Mouse (Mus musculus) midbrain, embryonic 10.5 days (tissue): Measurements from ENCODE around the gene Gpm6b. TPM values are rescaled to one million over a fixed set of nuclear protein-coding genes. Genes with fewer than 3 reads are reported as not detected.
A peak's percentile ranks its signal among the peaks of the same experiment; 100 is the strongest.

Experiments
- DNase-seq: peaks from one replicate; pipeline ENCODE4 v3.0.0-alpha.2; 2017; ENCODE audit warnings: low spot score
- H3K27ac ChIP-seq: fragments of 300-500 bp; sonication (generic); replicated peaks from 2 replicates; pipeline ENCODE4 v1.5.1; 2016; ENCODE audit warnings: mild to moderate bottlenecking
- H3K27me3 ChIP-seq: fragments of 300-500 bp; sonication (generic); 2 replicates; pipeline ENCODE4 v1.6.1; 2016; ENCODE audit warnings: low read depth, mild to moderate bottlenecking; ENCODE audit not compliant: poor library complexity, severe bottlenecking
- H3K36me3 ChIP-seq: fragments of 300-500 bp; sonication (generic); 2 replicates; pipeline ENCODE4 v1.6.1; 2016; ENCODE audit warnings: mild to moderate bottlenecking, moderate library complexity
- H3K4me1 ChIP-seq: fragments of 300-500 bp; sonication (generic); 2 replicates; pipeline ENCODE4 v1.6.1; 2016
- H3K4me3 ChIP-seq: fragments of 300-500 bp; sonication (generic); 2 replicates; pipeline ENCODE4 v1.5.1; 2016; ENCODE audit warnings: mild to moderate bottlenecking, moderate library complexity
- H3K9me3 ChIP-seq: fragments of 300-500 bp; sonication (generic); replicated peaks from 2 replicates; pipeline ENCODE4 v1.6.1; 2016; ENCODE audit warnings: mild to moderate bottlenecking
- WGBS: fragments of 180-500 bp; shearing (Covaris S2); methylation state at CpG from one replicate; pipeline ENCODE4 v1.1.7; 2016; 5-methylcytosine and 5-hydroxymethylcytosine counted together
- polyA plus RNA-seq: library from polyadenylated mRNA; unstranded; fragments of >200 nt; fragmentation: Nextera tagmentation; extraction: Ambion mirVana; gene quantifications from 2 replicates; pipeline ENCODE4 v1.2.1, GENCODE M21; 2016

Gene Gpm6b
- polyA plus RNA-seq, 1 experiment from 2014 or later: 61.2 TPM

DNA sequence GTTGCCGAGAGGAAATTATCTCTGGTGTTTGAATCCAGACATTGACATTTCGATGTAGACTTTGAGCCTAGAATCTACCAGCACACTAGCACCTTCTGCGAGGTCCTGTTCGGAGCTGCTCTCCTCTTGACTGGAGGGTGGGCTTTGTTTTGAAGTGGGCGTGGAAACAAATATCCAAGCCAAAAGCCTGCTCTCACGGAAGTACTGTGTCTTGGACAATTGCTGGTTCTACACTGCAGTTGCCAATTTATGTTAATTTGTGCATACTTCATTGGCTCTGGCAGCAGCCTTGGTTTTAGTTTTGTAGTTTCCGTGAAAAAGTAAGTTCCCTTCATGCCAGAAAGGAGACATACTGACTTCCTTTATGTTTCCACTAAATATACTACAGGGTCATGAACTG lies 2.0 kb downstream of the Gpm6b start:
- 80% methylated on average over 7 of the region's 7 CpGs for WGBS
- Histone ChIP-seq H3K4me3 (no peak overlapping the region), H3K27ac (no peak overlapping the region), H3K9me3 (0 out of 2 replicates have a peak, but pooled peaks cover 4% of the 10 kb centered on the region), H3K27me3 (peaks cover 100% of the 10 kb centered on the region), H3K36me3 (no peaks in the 10 kb centered on the region), H3K4me1 (peaks cover 5% of the 10 kb centered on the region; the same call in 1 of the 2 replicates)
- no peak for DNase-seq

- peaks cover 5% of the 10 kb centered on the region; the same call in 1 of the 2 replicates for H3K4me1 ChIP-seq
- H3K36me3 ChIP-seq: no peaks in the 10 kb centered on the region
- 0 out of 2 replicates have a peak, but pooled peaks cover 4% of the 10 kb centered on the region for H3K9me3 ChIP-seq
- WGBS: 58% methylated on average over 4 of the region's 4 CpGs
- DNase-seq: no peak
- H3K27ac ChIP-seq: no peak overlapping the region
- H3K4me3 ChIP-seq: no peak overlapping the region
- peaks cover 100% of the 10 kb centered on the region for H3K27me3 ChIP-seq
Measured at GRCm38 (mm10) chrX:166243261-166243885, 4.7 kb downstream of the Gpm6b start.

GRCm38 (mm10) chrX:166271489-166271888 lies 32.8 kb downstream of the Gpm6b start:
- Histone ChIP-seq H3K4me1 (peaks cover 9% of the 10 kb centered on the region), H3K27me3 (peaks cover 79% of the 10 kb centered on the region), H3K27ac (peak overlapping the region; percentile 28; the same call in 1 of the 2 replicates), H3K9me3 (no peaks in the 10 kb centered on the region), H3K4me3 (no peak overlapping the region), H3K36me3 (no peaks in the 10 kb centered on the region)
- 43% methylated on average over 1 of the region's 1 CpGs for WGBS
- peak; percentile 11 for DNase-seq

DNA sequence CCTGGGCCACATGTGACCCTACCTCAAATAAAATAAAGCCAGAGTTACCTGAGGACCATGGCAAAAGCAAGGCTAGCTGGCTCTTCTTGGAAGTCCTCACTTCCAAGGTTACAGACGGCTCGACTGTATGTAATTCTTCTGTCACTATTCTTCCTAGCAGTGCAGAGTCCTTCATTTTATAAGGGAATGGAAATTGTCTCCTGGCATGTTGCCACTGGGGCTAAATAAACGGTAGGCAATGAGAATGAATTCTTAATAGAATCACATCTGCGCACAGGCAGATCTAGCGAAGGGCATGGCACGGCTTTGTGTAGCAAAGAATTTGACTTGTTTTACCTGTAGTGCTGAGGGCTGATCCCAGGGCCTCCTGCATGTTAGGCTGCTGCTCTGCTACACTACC lies 33.9 kb downstream of the Gpm6b start:
- 95% methylated on average over 6 of the region's 6 CpGs for WGBS
- Histone ChIP-seq H3K4me3 (no peak overlapping the region), H3K27ac (no peak overlapping the region), H3K9me3 (no peaks in the 10 kb centered on the region), H3K36me3 (no peaks in the 10 kb centered on the region), H3K27me3 (peaks cover 91% of the 10 kb centered on the region), H3K4me1 (peaks cover 9% of the 10 kb centered on the region)
- no peak for DNase-seq

DNA sequence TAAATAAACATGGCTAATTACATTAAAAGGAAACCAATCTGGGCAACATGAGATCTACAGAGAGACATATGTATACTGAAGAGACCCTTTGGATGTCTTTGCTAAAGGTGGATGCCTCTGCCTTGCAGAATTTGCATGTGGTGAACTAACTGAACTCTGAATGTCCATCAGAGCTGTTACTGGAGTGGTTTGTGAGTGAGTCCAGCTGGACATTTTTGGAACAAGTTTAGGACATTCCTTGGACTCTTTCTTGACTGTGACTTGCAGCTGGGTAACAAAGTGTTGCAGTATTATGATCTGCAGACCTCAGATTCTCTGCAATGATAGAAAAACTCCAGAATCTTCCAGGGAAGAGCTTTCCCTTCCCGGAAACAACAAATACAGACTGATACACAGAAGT lies 41.1 kb downstream of the Gpm6b start:
- no peak overlapping the region for H3K27ac ChIP-seq
- H3K27me3 ChIP-seq: peaks cover 97% of the 10 kb centered on the region
- no peak for DNase-seq
- no peaks in the 10 kb centered on the region for H3K9me3 ChIP-seq
- H3K4me3 ChIP-seq: no peak overlapping the region
- no peaks in the 10 kb centered on the region for H3K36me3 ChIP-seq
- 88% methylated on average over 1 of the region's 1 CpGs for WGBS
- H3K4me1 ChIP-seq: no peaks in the 10 kb centered on the region

- no peak overlapping the region for H3K27ac ChIP-seq
- H3K36me3 ChIP-seq: no peaks in the 10 kb centered on the region
- peaks cover 97% of the 10 kb centered on the region for H3K27me3 ChIP-seq
- H3K4me1 ChIP-seq: peaks cover 8% of the 10 kb centered on the region
- H3K4me3 ChIP-seq: no peak overlapping the region
- WGBS: 74% methylated on average over 9 of the region's 9 CpGs
- no peaks in the 10 kb centered on the region for H3K9me3 ChIP-seq
- no peak for DNase-seq
Measured at GRCm38 (mm10) chrX:166286760-166287483, 48.2 kb downstream of the Gpm6b start.

DNA sequence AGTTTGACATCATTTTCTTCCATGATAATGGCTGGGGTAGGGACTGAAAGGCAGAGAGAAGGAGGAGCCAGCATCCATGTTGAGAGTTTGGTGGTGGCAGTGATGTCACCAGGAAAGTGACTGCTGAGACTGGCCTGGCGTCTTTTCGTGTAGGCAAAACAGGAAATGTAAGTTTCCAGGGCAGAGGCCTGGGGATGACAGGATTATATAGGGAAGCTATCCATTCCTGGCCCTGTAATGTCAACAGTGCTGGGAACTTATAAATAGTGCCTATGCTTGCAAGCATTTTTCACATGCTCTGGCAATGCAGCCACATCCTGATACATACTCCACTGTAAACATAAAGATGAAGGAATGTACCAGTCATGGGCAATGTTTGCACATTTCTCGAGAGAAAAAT lies 52.6 kb downstream of the Gpm6b start:
- no peak for DNase-seq
- 81% methylated on average over 3 of the region's 3 CpGs for WGBS
- Histone ChIP-seq H3K36me3 (no peaks in the 10 kb centered on the region), H3K4me3 (no peak overlapping the region), H3K9me3 (no peaks in the 10 kb centered on the region), H3K27ac (no peak overlapping the region), H3K4me1 (peaks cover 8% of the 10 kb centered on the region), H3K27me3 (peaks cover 99% of the 10 kb centered on the region)

DNA sequence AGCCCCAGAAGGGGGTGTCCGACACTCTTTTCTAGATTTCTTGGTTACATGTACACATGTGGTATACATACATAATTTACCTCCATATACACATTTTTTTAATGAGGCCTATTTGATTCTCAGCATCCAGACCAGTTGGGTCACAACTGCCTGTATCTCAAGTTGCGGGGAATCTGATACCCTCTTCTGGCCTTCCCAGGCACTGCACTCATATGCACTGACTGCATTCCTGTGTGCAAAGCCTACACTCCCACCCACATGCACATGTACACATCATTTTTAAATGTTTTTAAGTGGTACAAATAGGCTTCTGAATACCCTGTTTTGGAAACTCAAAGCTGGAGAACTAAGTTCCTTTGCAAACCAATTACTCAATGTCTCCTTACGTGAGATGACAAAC lies 54.8 kb downstream of the Gpm6b start:
- no peak for DNase-seq
- Histone ChIP-seq H3K4me1 (no peaks in the 10 kb centered on the region), H3K27ac (no peak overlapping the region), H3K27me3 (peaks cover 97% of the 10 kb centered on the region), H3K36me3 (no peaks in the 10 kb centered on the region), H3K9me3 (no peaks in the 10 kb centered on the region), H3K4me3 (no peak overlapping the region)
- WGBS: 85% methylated on average over 3 of the region's 3 CpGs

- Histone ChIP-seq H3K9me3 (no peaks in the 10 kb centered on the region), H3K27me3 (peaks cover 95% of the 10 kb centered on the region), H3K36me3 (no peaks in the 10 kb centered on the region), H3K27ac (no peak overlapping the region), H3K4me1 (no peaks in the 10 kb centered on the region), H3K4me3 (no peak overlapping the region)
- DNase-seq: no peak
- WGBS: 80% methylated on average over 2 of the region's 2 CpGs
Measured at GRCm38 (mm10) chrX:166302791-166303190, 64.1 kb downstream of the Gpm6b start.

DNA sequence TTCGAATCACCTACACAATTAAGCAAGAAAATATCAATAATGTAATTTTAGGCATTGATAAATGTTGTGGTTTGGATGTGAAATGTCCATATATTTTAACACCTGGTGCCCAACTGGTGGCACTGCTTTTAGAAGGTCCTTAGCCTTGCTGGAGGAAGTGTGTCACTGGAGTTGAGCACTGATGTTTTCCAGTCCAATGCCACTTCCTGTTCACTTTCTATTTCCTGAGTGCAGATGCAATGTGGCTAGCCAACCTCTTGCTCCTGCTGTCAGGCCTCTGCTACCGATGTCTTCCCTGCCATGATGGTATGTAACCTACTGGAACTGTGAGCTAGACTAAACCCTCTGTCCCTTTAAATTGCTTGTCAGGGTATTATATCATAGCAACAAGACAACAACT lies 65.6 kb downstream of the Gpm6b start:
- DNase-seq: no peak
- Histone ChIP-seq H3K27ac (no peak overlapping the region), H3K4me1 (no peaks in the 10 kb centered on the region), H3K36me3 (no peaks in the 10 kb centered on the region), H3K27me3 (peaks cover 95% of the 10 kb centered on the region), H3K4me3 (no peak overlapping the region), H3K9me3 (no peaks in the 10 kb centered on the region)
- WGBS: 91% methylated on average over 2 of the region's 2 CpGs

DNA sequence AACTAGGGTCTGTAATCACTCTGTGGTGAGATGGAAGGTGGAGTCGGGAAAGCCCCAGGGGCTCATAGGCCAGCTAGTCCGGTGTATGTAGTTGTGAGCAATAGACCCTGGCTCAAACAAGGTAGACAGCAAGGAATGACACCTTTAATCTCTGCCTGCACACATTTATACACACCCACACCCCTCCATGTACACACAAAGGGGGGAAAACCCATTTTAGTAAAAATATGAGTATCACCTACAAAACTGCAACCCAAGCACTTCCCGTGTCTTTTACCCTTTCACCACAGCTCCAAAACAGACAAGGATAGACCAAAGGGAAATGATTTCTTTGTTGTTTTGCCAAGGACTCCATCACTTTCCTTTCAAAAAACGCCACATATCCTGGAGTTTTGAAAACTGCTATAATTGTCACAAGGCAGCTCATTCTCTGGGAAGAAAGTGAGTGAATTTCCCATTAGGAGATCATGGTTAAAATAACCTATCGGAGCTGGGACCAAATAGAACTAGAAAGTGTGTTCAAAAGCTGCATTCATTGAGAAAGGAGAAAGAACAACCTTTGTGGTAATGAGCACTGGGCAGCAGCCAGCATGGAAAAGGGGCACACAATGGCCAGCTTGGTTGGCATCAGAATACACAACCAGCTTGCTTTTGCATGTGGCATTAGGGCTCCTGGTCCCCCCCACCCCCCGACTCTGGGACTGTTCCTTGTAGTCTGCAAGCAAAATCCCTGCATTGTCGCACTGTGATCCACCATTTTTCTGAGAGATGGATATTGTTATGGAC lies 68.9 kb downstream of the Gpm6b start:
- Histone ChIP-seq H3K4me3 (no peak overlapping the region), H3K27ac (no peak overlapping the region), H3K36me3 (no peaks in the 10 kb centered on the region), H3K27me3 (peaks cover 94% of the 10 kb centered on the region), H3K9me3 (no peaks in the 10 kb centered on the region), H3K4me1 (no peaks in the 10 kb centered on the region)
- 80% methylated on average over 7 of the region's 7 CpGs for WGBS
- no peak for DNase-seq

- Histone ChIP-seq H3K36me3 (no peaks in the 10 kb centered on the region), H3K27me3 (peaks cover 96% of the 10 kb centered on the region), H3K4me1 (no peaks in the 10 kb centered on the region), H3K27ac (no peak overlapping the region), H3K4me3 (no peak overlapping the region), H3K9me3 (no peaks in the 10 kb centered on the region)
- WGBS: 76% methylated on average over 1 of the region's 1 CpGs
- DNase-seq: no peak
Measured at GRCm38 (mm10) chrX:166308798-166309197, 70.1 kb downstream of the Gpm6b start.

DNA sequence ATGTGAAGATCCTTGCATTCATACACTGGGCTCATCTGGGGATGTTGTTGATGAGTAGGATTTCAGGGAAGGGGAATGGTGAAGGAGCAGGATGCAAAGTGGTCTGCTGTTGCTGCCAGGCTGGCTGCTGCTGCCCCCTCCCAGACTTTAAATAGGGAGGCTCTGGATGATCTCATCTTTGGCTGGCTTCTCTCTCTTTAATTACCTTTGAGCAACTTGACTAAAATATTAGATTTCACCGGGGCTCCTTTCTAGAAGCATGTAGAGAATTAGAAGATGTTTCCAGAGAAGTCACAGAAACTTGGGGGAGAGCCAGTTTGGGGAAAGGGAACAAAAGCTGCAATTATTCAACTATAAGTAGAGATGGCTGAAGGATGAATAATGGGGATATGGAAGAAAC lies 76.5 kb downstream of the Gpm6b start:
- 89% methylated on average over 1 of the region's 1 CpGs for WGBS
- H3K36me3 ChIP-seq: no peaks in the 10 kb centered on the region
- no peaks in the 10 kb centered on the region for H3K9me3 ChIP-seq
- peaks cover 96% of the 10 kb centered on the region for H3K27me3 ChIP-seq
- H3K27ac ChIP-seq: no peak overlapping the region
- DNase-seq: no peak
- no peaks in the 10 kb centered on the region for H3K4me1 ChIP-seq
- no peak overlapping the region for H3K4me3 ChIP-seq
